Mouse (Mus musculus) E14TG2a.4 (cell line): ENCODE measurements around the gene Scyl1.

Experiments used
- H3K27me3 ChIP-seq: 2 replicates; pipeline ENCODE4 v1.6.1; 2014; ENCODE audit warnings: low read length, control low read depth; ENCODE audit not compliant: insufficient read depth
- H3K36me3 ChIP-seq: 2 replicates; pipeline ENCODE4 v1.6.1; 2014; ENCODE audit warnings: low read length, control low read depth; ENCODE audit not compliant: insufficient read depth
- H3K4me1 ChIP-seq: replicated peaks from 2 replicates; pipeline ENCODE4 v1.6.1; 2014; ENCODE audit warnings: low read depth, low read length, control low read depth
- H3K4me3 ChIP-seq: replicated peaks from 2 replicates; pipeline ENCODE4 v1.5.1; 2014; ENCODE audit warnings: mild to moderate bottlenecking, low read length
- H3K9me3 ChIP-seq: 2 replicates; pipeline ENCODE4 v1.6.1; 2014; ENCODE audit warnings: low read length, control low read depth
- CTCF ChIP-seq: conservative IDR thresholded peaks from 2 replicates; pipeline ENCODE4 v1.5.1; 2014; ENCODE audit warnings: low read length
- NANOG ChIP-seq: IDR thresholded peaks from 2 replicates; pipeline ENCODE4 v1.6.1; 2014; ENCODE audit warnings: borderline replicate concordance, low read length, mixed read lengths
- POU5F1 ChIP-seq: IDR thresholded peaks from 2 replicates; pipeline ENCODE4 v1.6.1; 2014; ENCODE audit warnings: low read length, borderline replicate concordance

Gene Scyl1

GRCm38 (mm10) chr19:5756991-5757636 is 14.1 kb downstream of the Scyl1 start:
- Histone ChIP-seq H3K27me3 (peaks cover 70% of the 10 kb centered on the region), H3K9me3 (no peaks in the 10 kb centered on the region), H3K36me3 (peaks cover 47% of the 10 kb centered on the region), H3K4me1 (peaks cover 44% of the 10 kb centered on the region), H3K4me3 (peak overlapping the region; percentile 77)
- TF ChIP-seq NANOG (no peak), POU5F1 (no peak), CTCF (no peak)

- H3K4me1 ChIP-seq = peaks cover 45% of the 10 kb centered on the region
- TF ChIP-seq POU5F1 (no peak), CTCF (no peak), NANOG (no peak)
- H3K27me3 ChIP-seq = peaks cover 75% of the 10 kb centered on the region
- H3K9me3 ChIP-seq = no peaks in the 10 kb centered on the region
- peak overlapping the region; percentile 77 for H3K4me3 ChIP-seq
- peaks cover 41% of the 10 kb centered on the region for H3K36me3 ChIP-seq
Observed at GRCm38 (mm10) chr19:5756321-5756985, 14.8 kb downstream of the Scyl1 start.

DNA sequence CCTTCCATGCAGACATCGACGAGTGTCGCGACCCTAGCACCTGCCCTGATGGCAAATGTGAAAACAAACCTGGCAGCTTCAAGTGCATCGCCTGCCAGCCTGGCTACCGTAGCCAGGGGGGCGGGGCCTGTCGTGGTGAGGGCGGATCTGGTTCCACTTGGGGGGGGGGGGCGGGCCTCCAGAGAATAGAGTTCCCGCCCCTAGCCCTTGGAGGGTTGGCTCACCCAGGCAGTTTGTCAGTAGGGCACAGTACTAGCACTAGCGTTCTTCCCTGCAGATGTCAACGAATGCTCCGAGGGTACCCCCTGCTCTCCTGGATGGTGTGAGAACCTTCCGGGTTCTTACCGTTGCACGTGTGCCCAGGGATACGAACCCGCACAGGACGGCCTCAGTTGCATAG is 19.5 kb downstream of the Scyl1 start:
- Histone ChIP-seq H3K9me3 (no peaks in the 10 kb centered on the region), H3K27me3 (peaks cover 92% of the 10 kb centered on the region), H3K36me3 (no peaks in the 10 kb centered on the region), H3K4me3 (peak overlapping the region; percentile 62), H3K4me1 (peaks cover 37% of the 10 kb centered on the region)
- TF ChIP-seq CTCF (no peak), NANOG (no peak), POU5F1 (no peak)

- Histone ChIP-seq H3K9me3 (no peaks in the 10 kb centered on the region), H3K4me1 (peaks cover 38% of the 10 kb centered on the region), H3K36me3 (no peaks in the 10 kb centered on the region), H3K27me3 (peaks cover 90% of the 10 kb centered on the region), H3K4me3 (peak overlapping the region; percentile 62)
- TF ChIP-seq NANOG (no peak), CTCF (no peak), POU5F1 (no peak)
Observed at GRCm38 (mm10) chr19:5750951-5751350, 20.3 kb downstream of the Scyl1 start.

DNA sequence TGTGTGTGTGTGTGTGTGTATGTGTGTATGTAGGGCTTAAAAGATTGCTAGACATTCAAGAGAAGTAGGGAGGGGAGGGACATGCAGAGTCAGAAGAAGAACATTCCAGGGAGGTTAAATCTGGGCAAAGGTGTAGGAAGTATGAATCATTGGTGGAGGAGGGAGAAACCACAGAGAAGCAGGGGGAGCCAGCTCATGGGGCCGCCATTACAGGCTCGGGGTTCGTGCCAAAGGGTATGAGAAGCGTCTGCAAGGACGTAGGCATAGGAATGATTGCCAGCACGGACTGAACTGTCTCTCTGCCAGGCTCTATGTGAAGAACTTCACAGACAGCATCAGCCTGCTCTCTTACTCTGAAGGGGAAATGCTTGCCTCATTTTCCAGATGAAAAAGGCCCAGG is 21.7 kb downstream of the Scyl1 start:
- H3K9me3 ChIP-seq = no peaks in the 10 kb centered on the region
- peaks cover 90% of the 10 kb centered on the region for H3K27me3 ChIP-seq
- peaks cover 47% of the 10 kb centered on the region for H3K4me1 ChIP-seq
- H3K4me3 ChIP-seq = no peak overlapping the region
- H3K36me3 ChIP-seq = no peaks in the 10 kb centered on the region
- TF ChIP-seq CTCF (no peak), NANOG (no peak), POU5F1 (no peak)

GRCm38 (mm10) chr19:5746907-5747363 is 24.3 kb downstream of the Scyl1 start:
- no peaks in the 10 kb centered on the region for H3K9me3 ChIP-seq
- H3K4me3 ChIP-seq = peak overlapping the region; percentile 77
- H3K4me1 ChIP-seq = peaks cover 50% of the 10 kb centered on the region
- TF ChIP-seq CTCF (no peak), NANOG (no peak), POU5F1 (no peak)
- H3K27me3 ChIP-seq = peaks cover 93% of the 10 kb centered on the region
- no peaks in the 10 kb centered on the region for H3K36me3 ChIP-seq

DNA sequence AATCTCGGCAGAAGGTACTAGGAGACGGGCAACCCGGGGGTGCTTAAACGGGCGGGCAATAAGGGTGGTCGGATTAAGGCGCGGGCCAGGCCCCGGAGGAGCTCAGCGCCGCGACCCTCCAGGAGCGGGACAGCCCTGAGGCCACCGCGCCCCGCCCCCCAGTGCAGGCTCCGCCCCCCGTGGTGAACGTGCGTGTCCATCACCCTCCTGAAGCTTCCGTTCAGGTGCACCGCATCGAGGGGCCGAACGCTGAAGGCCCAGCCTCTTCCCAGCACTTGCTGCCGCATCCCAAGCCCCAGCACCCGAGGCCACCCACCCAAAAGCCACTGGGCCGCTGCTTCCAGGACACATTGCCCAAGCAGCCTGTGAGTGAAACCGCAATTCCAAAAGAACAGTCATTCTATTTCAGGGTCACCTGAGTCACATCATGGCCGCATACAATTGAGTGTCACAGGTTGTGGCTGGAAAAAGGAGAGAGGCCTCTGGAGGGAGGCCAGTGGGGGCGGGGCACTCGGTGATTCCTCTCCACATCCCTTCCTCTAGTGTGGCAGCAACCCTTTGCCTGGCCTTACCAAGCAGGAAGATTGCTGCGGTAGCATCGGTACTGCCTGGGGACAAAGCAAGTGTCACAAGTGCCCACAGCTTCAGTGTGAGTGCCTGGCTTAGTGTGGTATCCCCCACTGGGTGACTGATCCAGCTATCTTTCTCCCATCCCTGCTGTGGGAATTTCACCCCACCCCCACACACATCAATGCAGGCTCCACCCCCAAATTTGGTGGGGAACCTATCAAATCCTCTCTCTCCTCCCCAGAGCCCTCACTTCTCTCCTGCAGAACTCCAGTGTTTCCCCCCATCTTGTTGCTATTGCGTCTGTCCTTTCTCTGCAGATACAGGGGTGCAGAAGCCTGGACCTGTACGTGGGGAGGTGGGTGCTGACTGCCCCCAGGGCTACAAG is 25.2 kb downstream of the Scyl1 start:
- Histone ChIP-seq H3K27me3 (peaks cover 94% of the 10 kb centered on the region), H3K4me3 (peak overlapping the region; percentile 77), H3K36me3 (no peaks in the 10 kb centered on the region), H3K9me3 (no peaks in the 10 kb centered on the region), H3K4me1 (peaks cover 47% of the 10 kb centered on the region)
- TF ChIP-seq POU5F1 = no peak
- no peak for TF ChIP-seq CTCF
- no peak for TF ChIP-seq NANOG

DNA sequence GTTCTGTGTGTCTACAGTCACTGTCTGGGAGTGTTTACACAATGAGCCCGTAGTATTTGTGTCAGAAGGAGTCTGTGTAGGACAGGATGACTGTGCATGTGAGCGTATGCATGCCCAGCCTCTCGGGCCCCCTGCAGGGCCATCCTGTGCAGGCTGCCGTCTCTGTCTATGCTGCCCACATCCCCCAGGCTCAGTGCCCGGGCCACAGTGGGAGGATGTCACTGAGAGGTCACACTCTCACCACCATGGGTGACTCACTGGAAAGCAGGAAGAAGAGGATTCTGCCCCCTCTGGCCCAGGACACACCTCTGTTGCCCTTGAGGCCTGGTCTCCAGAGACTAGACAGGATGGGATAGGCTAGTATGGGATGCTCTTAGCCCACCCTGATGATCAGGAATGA is 27.6 kb downstream of the Scyl1 start:
- Histone ChIP-seq H3K4me1 (peaks cover 60% of the 10 kb centered on the region), H3K9me3 (no peaks in the 10 kb centered on the region), H3K4me3 (no peak overlapping the region), H3K36me3 (no peaks in the 10 kb centered on the region), H3K27me3 (peaks cover 90% of the 10 kb centered on the region)
- TF ChIP-seq CTCF (no peak), POU5F1 (no peak), NANOG (no peak)
